Mouse (Mus musculus): ENCODE measurements around the gene Cct8.

DNA sequence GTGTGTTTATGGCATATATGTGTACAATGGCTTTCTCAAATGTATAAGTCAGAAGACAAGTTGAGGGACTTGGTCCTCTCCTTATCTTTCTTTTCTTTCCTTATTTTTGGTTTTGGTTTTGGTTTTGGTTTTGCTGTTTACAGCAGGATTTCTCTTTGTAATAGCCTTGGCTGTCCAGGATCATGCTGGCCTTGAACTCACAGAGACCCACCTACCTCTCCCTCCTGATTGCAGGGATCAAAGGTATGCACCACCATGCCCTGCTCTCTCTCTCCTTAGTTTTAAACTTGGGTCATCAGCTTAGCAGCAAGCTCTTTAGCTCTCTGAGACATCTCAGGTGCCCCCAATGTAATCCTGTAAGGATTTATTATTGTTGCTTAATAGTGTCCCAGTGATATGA, 50.6 kb downstream of the Cct8 start:
- TF ChIP-seq CTCF (IDR thresholded peaks at IDR 0.05; ENCODE audit: borderline replicate concordance, insufficient read depth, low read depth, low read length) (no peak), POLR2A (IDR thresholded peaks at IDR 0.05; ENCODE audit: borderline replicate concordance, insufficient read depth, low read length) (no peak)
